Comparison of ENCODE assay signal across 1 mouse cellular context in genomic region chrX:103460056-103460455, GRCm38 (mm10).
TF ChIP-seq lines count a peak whose summit lies in the region.

No protein-coding gene starts in this region.

TF ChIP-seq in MEL, 35 proteins besides CTCF, POLR2A, EP300 and RAD21 (continued from another document):
- TF ChIP-seq MAFK (IDR thresholded peaks at IDR 0.05; ENCODE audit: borderline replicate concordance, low read depth, low read length) (no peak), USF2 (IDR thresholded peaks at IDR 0.05; ENCODE audit: borderline replicate concordance in 1 of 2, insufficient read depth in 1 of 2, low read depth in 1 of 2, low read length in 2 of 2) (no peak), NRF1 (IDR thresholded peaks at IDR 0.05; ENCODE audit: insufficient read depth, low read depth, low read length, poor library complexity, severe bottlenecking) (no peak), MAX (IDR thresholded peaks at IDR 0.05; ENCODE audit: low read length) (no peak), TBP (IDR thresholded peaks at IDR 0.05; ENCODE audit: low read depth, low read length) (no peak), TCF12 (IDR thresholded peaks at IDR 0.05; ENCODE audit: low read depth, low read length) (no peak), ETS1 (IDR thresholded peaks at IDR 0.05; ENCODE audit: low read depth, low read length) (no peak), GABPA (IDR thresholded peaks at IDR 0.05; ENCODE audit: low read depth, low read length) (no peak), POLR2AphosphoS5 (IDR thresholded peaks at IDR 0.05; ENCODE audit: borderline replicate concordance, low read depth, low read length) (no peak), E2F4 (IDR thresholded peaks at IDR 0.05; ENCODE audit: borderline replicate concordance, low read depth, low read length) (no peak), CHD2 (IDR thresholded peaks at IDR 0.05; ENCODE audit: low read length) (no peak), ZKSCAN1 (IDR thresholded peaks at IDR 0.05; ENCODE audit: low read depth, low read length) (no peak), JUND (IDR thresholded peaks at IDR 0.05; ENCODE audit: low read depth, low read length) (no peak), MYC (IDR thresholded peaks at IDR 0.05; ENCODE audit: low read depth, low read length) (no peak), MXI1 (IDR thresholded peaks at IDR 0.05; ENCODE audit: low read depth, low read length) (no peak)
